Mouse (Mus musculus) cerebellum, adult 2 months (tissue): ENCODE measurements around the gene Nudt22. TPM values are rescaled to one million over a fixed set of nuclear protein-coding genes. Genes with fewer than 3 reads are reported as not detected.

ENCODE experiments used
- DNase-seq, 2 experiments: peaks; one replicate each; pipeline ENCODE4 v3.0.0; 2021
- H3K27ac ChIP-seq: fragments of 200-500 bp; 2 replicates; pipeline ENCODE4 v1.5.1; 2012; ENCODE audit warnings: low read length, control low read depth, inconsistent platforms; ENCODE audit not compliant: insufficient read depth
- H3K27me3 ChIP-seq: fragments of 200-500 bp; 2 replicates; pipeline ENCODE4 v1.6.1; 2012; ENCODE audit warnings: inconsistent platforms, mild to moderate bottlenecking, low read length, moderate library complexity; ENCODE audit not compliant: control insufficient read depth, insufficient read depth
- H3K4me1 ChIP-seq: fragments of 200-500 bp; 2 replicates; pipeline ENCODE4 v1.6.1; 2011; ENCODE audit warnings: low read length; ENCODE audit not compliant: control insufficient read depth, insufficient read depth
- H3K4me3 ChIP-seq: fragments of 200-500 bp; replicated peaks from 2 replicates; pipeline ENCODE3; 2011; ENCODE audit warnings: mild to moderate bottlenecking, low read depth, low read length, control low read depth; ENCODE audit not compliant: insufficient read depth
- CTCF ChIP-seq: fragments of 200-500 bp; IDR thresholded peaks from 2 replicates; pipeline ENCODE4 v1.5.1; 2011; ENCODE audit warnings: low read depth, mild to moderate bottlenecking, control low read depth, low read length, moderate library complexity, borderline replicate concordance; ENCODE audit not compliant: insufficient read depth
- POLR2A ChIP-seq: fragments of 200-500 bp; IDR thresholded peaks from 2 replicates; pipeline ENCODE4 v1.6.1; 2011; ENCODE audit warnings: low read length, control low read depth, borderline replicate concordance; ENCODE audit not compliant: insufficient read depth
- WGBS: fragments of 180-500 bp; shearing (Covaris S2); methylation state at CpG from one replicate; pipeline ENCODE4 v1.1.7; 2018; 5-methylcytosine and 5-hydroxymethylcytosine counted together
- polyA plus RNA-seq: library from polyadenylated mRNA; depleted of rRNA; stranded (reverse); fragments of >200 nt; gene quantifications from 2 replicates; pipeline ENCODE4 v1.2.3, GENCODE M21; 2012

Nudt22 gene
- polyA plus RNA-seq, 1 experiment = 43.5 TPM

DNA sequence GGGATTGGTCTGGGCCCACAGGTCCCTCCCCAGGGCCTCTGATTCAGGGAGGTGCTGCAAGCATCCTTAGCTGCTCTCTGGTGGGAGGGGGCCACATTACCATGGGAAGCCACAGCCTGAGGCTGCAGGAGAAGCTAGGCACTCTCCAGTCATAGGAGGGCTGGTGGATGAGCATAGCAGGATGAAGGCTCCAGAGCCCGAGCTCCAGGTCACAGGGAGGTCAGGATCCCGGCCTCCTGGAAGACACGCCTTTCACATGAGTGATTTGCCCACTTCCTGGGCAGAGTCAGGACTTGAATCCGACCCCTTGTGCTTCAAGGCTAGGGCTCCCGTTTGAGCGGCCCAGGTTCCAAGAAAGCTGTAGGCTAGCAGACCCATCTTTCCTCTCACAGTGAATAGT is 24.3 kb downstream of the Nudt22 start:
- DNase-seq = no peak
- Histone ChIP-seq H3K4me1 (peaks cover 12% of the 10 kb centered on the region), H3K27me3 (no peaks in the 10 kb centered on the region; the same call in 1 of the 2 replicates), H3K27ac (no peak overlapping the region), H3K4me3 (no peak overlapping the region)
- TF ChIP-seq POLR2A (no peak), CTCF (no peak)
- WGBS = 80% methylated on average over 6 of the region's 6 CpGs

DNA sequence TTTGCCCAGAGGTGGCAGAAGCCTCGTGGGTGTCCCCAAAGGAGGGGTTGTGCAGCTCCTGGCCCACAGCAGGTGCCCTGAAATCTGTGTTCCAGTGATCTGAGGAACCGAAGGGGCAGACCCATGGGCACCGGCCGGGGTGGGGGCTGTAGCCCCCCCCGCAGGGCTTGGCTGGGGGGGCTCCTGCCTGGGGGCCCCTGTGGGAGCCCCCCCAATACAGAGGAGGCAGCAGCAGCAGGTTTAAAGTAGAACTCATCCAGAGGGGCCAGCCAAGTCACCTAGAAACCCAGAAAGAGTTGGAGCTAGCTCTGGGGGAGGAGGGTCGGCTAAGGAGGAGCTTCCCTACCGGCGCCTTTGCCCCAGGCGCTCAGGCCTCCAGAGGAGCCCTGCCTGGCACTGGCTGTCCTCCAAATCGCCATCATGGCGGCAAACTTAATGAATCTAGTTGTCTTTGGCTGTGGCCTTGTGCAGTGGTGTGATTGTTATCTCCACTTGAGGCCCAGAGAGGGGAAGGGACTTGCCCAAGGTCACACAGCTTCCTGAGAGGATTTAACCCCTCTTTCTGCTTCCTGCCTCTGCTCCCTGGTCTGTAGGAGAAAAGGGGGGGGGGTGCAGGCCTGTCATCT is 25.3 kb downstream of the Nudt22 start:
- Histone ChIP-seq H3K27ac (no peak overlapping the region), H3K27me3 (no peaks in the 10 kb centered on the region; the same call in 1 of the 2 replicates), H3K4me1 (peaks cover 12% of the 10 kb centered on the region), H3K4me3 (no peak overlapping the region)
- TF ChIP-seq CTCF (no peak), POLR2A (no peak)
- no peak for DNase-seq
- WGBS = 26% methylated on average over 11 of the region's 11 CpGs

DNA sequence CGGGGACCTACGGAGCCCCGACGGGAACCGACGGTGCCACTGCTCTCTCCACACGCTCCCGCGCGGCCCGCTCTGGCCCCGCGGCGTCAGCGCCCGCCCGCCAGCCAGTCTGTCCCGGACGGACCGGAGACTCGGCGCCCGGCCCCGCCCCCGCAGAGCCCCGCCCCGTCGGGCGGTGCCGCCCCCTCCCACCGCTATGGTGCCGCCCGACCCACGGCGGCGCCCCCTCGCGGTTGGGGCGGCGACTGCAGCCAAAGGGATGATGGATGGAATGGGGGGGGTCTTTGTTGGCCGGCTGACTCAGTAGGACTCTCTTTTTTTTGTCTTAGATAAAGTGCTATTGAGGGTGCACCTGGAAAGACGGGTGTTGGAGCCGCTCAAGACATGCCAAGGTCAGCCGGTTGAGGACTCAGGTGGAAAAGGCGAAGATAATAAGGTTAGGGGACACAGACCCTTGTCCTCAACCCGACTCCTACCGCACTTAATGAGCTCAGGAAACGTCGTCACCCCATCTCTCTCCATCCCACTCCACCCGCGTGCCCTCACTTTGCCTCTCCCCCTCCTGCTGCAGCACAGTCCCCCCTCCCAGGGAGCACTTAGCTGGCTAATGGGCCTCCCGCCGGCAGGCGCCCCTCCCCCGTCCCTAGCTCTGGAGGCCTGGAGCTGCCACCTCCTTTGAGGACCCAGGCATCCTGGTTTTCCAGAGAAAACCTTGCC is 26.1 kb downstream of the Nudt22 start:
- Histone ChIP-seq H3K4me3 (peak overlapping the region; percentile 42), H3K27me3 (no peaks in the 10 kb centered on the region; the same call in 1 of the 2 replicates), H3K4me1 (peaks cover 12% of the 10 kb centered on the region), H3K27ac (no peak overlapping the region)
- TF ChIP-seq POLR2A (no peak), CTCF (peak; percentile 17; the same call in 1 of the 2 replicates)
- DNase-seq = no peak
- 2% methylated on average over 55 of the region's 55 CpGs for WGBS

DNA sequence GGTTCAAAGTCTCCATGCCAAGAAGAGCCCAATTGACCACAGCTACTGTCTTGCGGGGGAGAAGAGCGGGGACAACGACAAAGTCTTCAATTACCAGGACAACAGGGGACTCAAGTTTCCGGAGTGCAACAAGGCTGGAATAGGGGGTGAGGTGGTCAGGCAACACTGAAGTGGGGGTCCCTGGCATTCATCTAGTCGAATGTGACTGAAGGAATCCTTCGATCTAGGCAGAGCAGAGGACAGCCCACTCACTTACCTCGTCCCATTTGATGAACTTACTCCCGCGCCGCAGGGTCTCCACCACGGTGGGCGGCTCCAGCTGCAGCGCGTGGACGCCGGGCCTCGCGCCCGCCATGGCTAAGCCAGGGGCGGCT is 26.6 kb downstream of the Nudt22 start:
- WGBS = 9% methylated on average over 19 of the region's 20 CpGs
- peak overlapping the region; percentile 42 for H3K4me3 ChIP-seq
- no peak overlapping the region for H3K27ac ChIP-seq
- no peaks in the 10 kb centered on the region; the same call in 1 of the 2 replicates for H3K27me3 ChIP-seq
- no peak for TF ChIP-seq POLR2A
- TF ChIP-seq CTCF = no peak
- peaks cover 12% of the 10 kb centered on the region for H3K4me1 ChIP-seq
- DNase-seq = no peak

DNA sequence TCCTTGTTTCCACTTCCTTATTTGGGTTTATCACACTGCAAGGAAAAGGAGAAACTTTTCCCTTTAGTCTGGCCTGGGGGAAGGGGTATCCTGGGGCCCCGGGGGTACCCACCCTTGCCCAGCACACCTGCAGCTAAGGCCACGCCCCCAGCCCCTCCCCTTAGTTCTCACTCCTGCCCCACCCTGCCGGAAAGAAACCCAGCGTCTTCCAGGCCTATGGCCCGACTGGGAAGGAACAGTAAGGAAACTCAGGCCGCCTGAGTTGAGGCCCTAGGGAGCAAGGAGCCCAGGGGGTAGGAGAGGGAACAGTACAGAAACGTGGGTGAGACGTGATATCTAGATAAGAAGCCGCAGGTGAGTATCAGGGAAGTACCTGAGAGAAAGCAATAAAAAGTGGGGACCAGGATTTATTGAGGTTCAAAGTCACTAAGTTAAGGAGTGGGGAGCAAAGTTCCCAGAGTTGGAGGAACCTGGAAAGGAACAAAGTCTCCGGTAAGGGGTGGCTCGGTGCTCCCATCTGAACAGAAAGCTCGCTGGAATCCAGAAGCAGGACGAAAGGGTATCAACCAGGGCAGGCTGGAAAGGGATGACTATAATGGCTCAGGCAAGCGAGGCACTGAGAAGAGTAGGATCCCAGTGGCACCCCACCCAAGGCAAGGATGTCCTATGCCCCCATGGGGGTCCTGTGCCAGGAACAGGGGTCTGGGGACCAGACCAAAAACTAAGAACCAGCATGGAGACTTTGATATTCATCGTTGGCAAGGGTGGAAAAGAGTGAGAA is 27.2 kb downstream of the Nudt22 start:
- TF ChIP-seq CTCF (no peak), POLR2A (no peak)
- no peak for DNase-seq
- no peak overlapping the region for H3K27ac ChIP-seq
- WGBS = 49% methylated on average over 15 of the region's 15 CpGs
- H3K4me1 ChIP-seq = peaks cover 12% of the 10 kb centered on the region
- no peak overlapping the region for H3K4me3 ChIP-seq
- H3K27me3 ChIP-seq = no peaks in the 10 kb centered on the region; the same call in 1 of the 2 replicates

DNA sequence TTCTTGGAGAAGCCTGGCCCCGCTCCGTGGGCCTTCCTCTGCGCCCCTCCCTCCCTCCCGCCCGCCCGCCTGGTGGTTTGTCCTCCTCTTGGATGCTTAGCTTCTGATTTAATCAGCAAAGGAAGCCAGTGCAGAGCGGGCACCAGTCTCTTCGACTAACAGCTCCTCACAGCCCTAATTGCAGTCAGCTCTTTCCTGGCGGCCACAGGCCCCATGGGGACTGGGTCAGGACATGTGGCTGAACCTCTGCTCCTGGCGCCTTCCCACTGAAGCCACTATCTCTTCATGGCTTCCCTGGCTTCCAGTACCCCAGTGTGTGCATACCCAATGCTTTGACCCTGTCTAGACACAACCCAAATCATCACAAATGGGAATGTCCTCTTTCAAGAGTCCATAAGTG is 39.5 kb downstream of the Nudt22 start:
- no peak for DNase-seq
- H3K27ac ChIP-seq = no peak overlapping the region
- TF ChIP-seq CTCF (no peak), POLR2A (no peak)
- WGBS = 58% methylated on average over 10 of the region's 10 CpGs
- no peak overlapping the region for H3K4me3 ChIP-seq
- no peaks in the 10 kb centered on the region for H3K27me3 ChIP-seq
- H3K4me1 ChIP-seq = peaks cover 6% of the 10 kb centered on the region; the same call in 1 of the 2 replicates

DNA sequence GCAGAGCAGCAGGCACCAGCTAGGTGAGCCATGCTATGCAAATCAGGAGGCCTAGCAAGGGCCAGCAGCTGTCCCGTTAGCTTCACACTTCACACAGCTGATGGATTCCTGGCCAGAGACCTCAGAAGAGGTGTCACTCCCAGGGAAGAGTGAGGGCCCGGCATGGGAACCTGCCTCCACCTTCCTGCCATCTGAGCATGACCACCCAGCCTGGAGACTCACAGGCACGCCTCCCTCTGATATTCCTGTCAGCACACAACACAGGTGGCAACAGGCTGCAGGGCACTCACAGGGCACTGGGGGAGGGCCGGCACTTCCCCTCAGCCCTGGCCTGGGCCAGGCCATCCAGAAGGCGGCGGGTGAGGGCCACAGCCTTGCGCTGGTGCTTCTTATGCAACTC is 40.5 kb downstream of the Nudt22 start:
- 67% methylated on average over 7 of the region's 7 CpGs for WGBS
- H3K27ac ChIP-seq = no peak overlapping the region
- no peak for DNase-seq
- no peak for TF ChIP-seq POLR2A
- no peak for TF ChIP-seq CTCF
- peaks cover 6% of the 10 kb centered on the region; the same call in 1 of the 2 replicates for H3K4me1 ChIP-seq
- no peak overlapping the region for H3K4me3 ChIP-seq
- no peaks in the 10 kb centered on the region for H3K27me3 ChIP-seq
